Mouse (Mus musculus) testis, adult 2 months (tissue): ENCODE data around the gene Fam20c. TPM values are rescaled to one million over a fixed set of nuclear protein-coding genes. Genes with fewer than 3 reads are reported as not detected.
A peak's percentile ranks its signal among the peaks of the same experiment; 100 is the strongest.

ENCODE experiments used
- H3K27ac ChIP-seq: fragments of 200-500 bp; 2 replicates; pipeline ENCODE4 v1.5.1; 2012; ENCODE audit warnings: low read depth, low read length; ENCODE audit not compliant: control insufficient read depth, insufficient read depth
- H3K27me3 ChIP-seq: fragments of 200-500 bp; 2 replicates; pipeline ENCODE4 v1.6.1; 2012; ENCODE audit warnings: mild to moderate bottlenecking, low read length, moderate library complexity; ENCODE audit not compliant: control insufficient read depth, insufficient read depth
- H3K36me3 ChIP-seq: fragments of 200-500 bp; 2 replicates; pipeline ENCODE4 v1.6.1; 2012; ENCODE audit warnings: mild to moderate bottlenecking, low read length; ENCODE audit not compliant: control insufficient read depth, insufficient read depth
- H3K4me1 ChIP-seq: fragments of 200-500 bp; 2 replicates; pipeline ENCODE4 v1.6.1; 2012; ENCODE audit warnings: low read length; ENCODE audit not compliant: control insufficient read depth, insufficient read depth
- H3K4me3 ChIP-seq: fragments of 200-500 bp; 2 replicates; pipeline ENCODE4 v1.5.1; 2012; ENCODE audit warnings: low read depth, mild to moderate bottlenecking, low read length, moderate library complexity, mixed read lengths; ENCODE audit not compliant: control insufficient read depth
- CTCF ChIP-seq: fragments of 200-500 bp; IDR thresholded peaks from 2 replicates; pipeline ENCODE4 v1.5.1; 2012; ENCODE audit warnings: low read depth, mild to moderate bottlenecking, inconsistent platforms, low read length, moderate library complexity; ENCODE audit not compliant: control insufficient read depth, insufficient read depth, insufficient replicate concordance
- POLR2A ChIP-seq: fragments of 200-500 bp; IDR thresholded peaks from 2 replicates; pipeline ENCODE4 v1.6.1; 2012; ENCODE audit warnings: low read depth, mild to moderate bottlenecking, inconsistent platforms, low read length, moderate library complexity; ENCODE audit not compliant: control insufficient read depth
- polyA plus RNA-seq: library from polyadenylated mRNA; depleted of rRNA; stranded (reverse); fragments of >200 nt; gene quantifications from 2 replicates; pipeline ENCODE4 v1.2.3, GENCODE M21; 2012

Gene Fam20c
- polyA plus RNA-seq, 1 experiment = 1.4 TPM

DNA sequence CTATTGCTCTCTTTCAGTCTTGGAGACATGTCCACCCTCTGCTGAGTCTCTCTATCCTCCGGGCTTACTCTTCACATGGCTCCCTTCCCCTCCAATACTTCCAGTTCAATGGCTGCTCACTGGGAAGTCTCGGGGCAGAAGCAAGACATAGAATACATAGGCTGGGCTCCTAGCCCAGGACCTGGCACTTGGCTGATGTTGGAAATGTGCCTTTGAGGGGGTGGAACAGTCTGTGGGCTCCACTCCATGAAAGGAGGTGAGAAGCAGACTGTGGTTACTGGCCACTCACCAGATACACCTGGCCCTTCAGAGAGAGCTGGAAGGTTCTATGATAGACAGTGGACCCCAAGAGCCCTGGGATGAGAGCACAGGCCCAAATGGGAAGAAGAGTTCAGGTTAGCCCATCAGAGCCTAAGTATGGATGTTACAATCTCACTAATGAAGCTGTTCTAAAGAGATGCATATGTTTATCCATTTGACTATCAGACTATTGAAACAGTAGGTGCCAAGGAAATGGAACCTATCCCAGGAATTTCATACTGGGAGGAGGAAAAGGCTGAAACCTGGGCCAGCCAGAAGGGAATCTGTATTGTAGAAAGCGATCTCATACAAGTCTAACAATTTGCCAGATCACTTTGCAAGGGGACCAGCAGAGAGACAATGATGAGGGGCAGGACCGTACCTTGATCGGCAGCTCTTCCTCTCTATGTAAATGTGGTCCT lies 8.8 kb upstream of the Fam20c start:
- no peak overlapping the region for H3K4me3 ChIP-seq
- H3K36me3 ChIP-seq = no peaks in the 10 kb centered on the region
- H3K27me3 ChIP-seq = no peaks in the 10 kb centered on the region
- no peak overlapping the region for H3K27ac ChIP-seq
- TF ChIP-seq CTCF (no peak), POLR2A (no peak)
- H3K4me1 ChIP-seq = no peaks in the 10 kb centered on the region

DNA sequence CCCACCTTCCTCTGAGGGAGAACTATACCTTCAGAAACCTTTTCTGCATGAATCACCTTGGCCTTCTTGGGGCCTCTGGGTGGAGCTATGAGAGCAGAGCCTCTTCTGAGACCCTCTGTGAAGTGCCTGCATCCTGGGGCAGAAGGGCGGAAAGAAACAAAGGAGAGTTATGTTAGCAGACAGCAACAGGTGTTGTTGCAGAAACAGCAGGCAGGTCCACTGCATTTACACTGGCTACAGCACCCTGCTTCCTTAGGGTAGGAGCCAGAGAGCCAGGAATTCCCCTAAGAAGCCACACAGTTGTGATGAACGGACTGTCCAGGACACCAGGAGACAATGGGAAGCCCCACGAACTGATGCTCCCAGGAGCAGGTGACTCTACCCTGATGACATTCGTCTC lies 1.0 kb upstream of the Fam20c start:
- no peak overlapping the region for H3K27ac ChIP-seq
- TF ChIP-seq CTCF (no peak), POLR2A (no peak)

DNA sequence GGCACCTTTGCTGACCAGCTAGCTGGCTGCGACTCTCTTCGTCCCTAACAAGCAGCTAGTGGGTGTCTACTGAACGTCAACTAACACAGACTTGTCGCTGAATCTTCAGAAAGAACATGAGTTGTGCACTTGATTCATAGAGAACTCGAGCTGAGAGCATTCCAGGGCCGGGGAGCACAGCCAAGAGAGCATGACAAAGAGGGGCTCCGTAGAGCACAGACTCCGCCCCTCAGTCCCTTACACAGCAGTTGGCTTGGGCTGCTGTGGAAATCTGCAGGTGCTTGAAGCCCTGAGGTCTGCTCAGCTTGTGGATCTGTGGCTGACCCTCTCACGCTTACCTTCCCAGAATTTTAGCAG lies 390 bp upstream of the Fam20c start:
- TF ChIP-seq POLR2A (no peak), CTCF (no peak)
- no peaks in the 10 kb centered on the region for H3K36me3 ChIP-seq
- no peak overlapping the region; the same call in 1 of the 2 replicates for H3K4me3 ChIP-seq
- peaks cover 22% of the 10 kb centered on the region for H3K4me1 ChIP-seq
- no peak overlapping the region for H3K27ac ChIP-seq
- no peaks in the 10 kb centered on the region; the same call in 1 of the 2 replicates for H3K27me3 ChIP-seq

More for the DNA sequence above, 1.0 kb upstream of the Fam20c start:
- Histone ChIP-seq H3K36me3 (no peaks in the 10 kb centered on the region), H3K27me3 (no peaks in the 10 kb centered on the region; the same call in 1 of the 2 replicates), H3K4me3 (no peak overlapping the region), H3K4me1 (peaks cover 22% of the 10 kb centered on the region)

DNA sequence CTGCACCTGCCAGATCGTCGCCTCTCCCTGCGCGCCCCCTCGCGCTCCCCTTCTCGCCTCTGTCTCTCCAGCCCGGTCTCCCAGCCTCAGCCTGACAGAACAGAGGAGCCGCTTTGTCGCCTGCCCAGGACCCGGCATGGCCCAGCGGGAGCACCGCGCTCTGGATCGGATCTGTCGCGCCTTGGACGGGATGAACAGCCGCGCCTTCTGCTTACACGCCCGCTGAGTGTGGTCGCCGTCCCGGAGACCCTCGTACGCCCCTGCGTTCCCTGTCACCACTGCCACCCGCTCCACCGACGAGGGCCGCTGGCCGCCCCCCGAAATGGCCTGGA lies 773 bp downstream of the Fam20c start:
- no peak for TF ChIP-seq POLR2A
- no peak for TF ChIP-seq CTCF
- no peaks in the 10 kb centered on the region for H3K36me3 ChIP-seq
- H3K27ac ChIP-seq = no peak overlapping the region
- H3K4me3 ChIP-seq = peak overlapping the region; percentile 81
- no peaks in the 10 kb centered on the region; the same call in 1 of the 2 replicates for H3K27me3 ChIP-seq
- H3K4me1 ChIP-seq = peaks cover 22% of the 10 kb centered on the region

DNA sequence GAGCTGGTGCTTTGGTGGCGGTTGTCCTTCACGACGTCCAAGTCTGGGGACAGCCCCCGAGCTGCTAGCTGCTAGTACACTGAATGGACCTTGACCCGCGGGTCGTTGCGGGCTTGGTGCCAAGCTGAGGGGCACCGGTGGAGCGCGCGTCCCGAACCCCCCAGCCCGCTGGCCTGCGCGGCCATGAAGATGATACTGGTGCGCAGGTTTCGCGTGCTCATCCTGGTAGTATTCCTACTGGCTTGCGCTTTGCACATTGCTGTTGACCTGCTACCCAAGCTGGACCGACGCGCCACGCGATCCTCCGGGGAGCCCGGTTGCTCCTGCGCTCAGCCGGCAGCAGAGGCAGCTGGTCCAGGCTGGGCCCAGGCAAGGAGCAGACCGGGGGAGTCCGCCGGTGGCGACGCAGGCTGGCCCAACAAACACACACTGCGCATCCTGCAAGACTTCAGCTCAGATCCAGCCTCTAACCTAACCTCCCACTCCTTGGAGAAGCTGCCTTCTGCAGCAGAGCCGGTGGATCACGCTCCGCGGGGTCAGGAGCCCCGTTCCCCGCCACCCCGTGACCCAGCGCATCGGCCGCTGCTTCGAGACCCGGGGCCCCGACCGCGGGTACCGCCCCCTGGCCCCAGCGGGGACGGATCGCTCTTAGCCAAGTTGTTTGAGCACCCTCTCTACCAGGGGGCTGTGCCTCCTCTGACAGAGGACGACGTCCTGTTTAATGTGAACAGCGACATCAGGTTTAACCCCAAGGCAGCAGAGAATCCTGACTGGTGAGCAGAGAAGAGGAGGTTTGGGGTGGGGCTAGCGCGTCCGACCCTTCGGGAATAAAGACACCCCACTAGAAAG lies 1.4 kb downstream of the Fam20c start:
- no peaks in the 10 kb centered on the region for H3K36me3 ChIP-seq
- no peaks in the 10 kb centered on the region; the same call in 1 of the 2 replicates for H3K27me3 ChIP-seq

DNA sequence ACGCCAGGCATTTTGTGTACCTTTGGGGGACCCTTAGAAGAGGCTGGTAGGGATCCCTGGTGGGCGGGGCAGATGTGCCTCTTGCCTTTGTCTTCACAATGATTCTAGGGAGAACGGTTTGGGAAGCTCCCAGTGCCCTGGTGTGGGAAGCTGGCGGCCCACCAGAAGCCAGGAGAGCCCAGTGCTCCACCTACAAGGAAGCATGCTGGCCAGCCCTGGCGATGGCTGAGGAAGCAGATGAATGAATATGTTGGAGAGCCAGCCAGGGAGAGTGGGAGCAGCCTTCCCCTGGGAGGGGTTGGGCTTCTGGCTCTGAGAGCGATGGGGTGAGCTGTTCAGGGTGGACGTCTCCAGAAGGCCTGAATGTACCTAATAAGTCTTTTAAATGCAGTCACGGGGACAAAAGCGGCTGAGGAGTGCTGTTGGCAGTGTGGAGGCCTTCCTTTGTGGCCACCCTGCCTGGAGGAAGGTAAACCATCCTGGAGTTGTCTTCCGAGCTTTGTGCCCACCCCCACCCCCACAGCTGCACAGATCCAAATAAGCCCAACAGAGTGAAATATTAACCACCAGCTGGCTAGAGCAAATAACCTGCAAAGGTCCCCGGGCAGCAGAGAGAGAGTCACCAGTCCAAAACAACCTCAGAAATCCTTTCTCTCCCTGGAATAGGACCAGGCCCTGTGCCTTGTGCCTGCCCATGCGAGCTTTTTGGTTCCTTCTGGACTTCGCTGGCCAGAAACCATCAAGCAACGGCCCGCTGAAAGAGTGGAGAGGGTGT lies 2.2 kb downstream of the Fam20c start:
- Histone ChIP-seq H3K27me3 (no peaks in the 10 kb centered on the region; the same call in 1 of the 2 replicates), H3K27ac (no peak overlapping the region), H3K36me3 (no peaks in the 10 kb centered on the region), H3K4me1 (peaks cover 22% of the 10 kb centered on the region), H3K4me3 (no peak overlapping the region)
- no peak for TF ChIP-seq CTCF
- no peak for TF ChIP-seq POLR2A

More for the DNA sequence above, 1.4 kb downstream of the Fam20c start:
- H3K27ac ChIP-seq = no peak overlapping the region
- H3K4me1 ChIP-seq = peaks cover 22% of the 10 kb centered on the region
- TF ChIP-seq POLR2A (no peak), CTCF (no peak)
- peak overlapping the region; percentile 81 for H3K4me3 ChIP-seq

DNA sequence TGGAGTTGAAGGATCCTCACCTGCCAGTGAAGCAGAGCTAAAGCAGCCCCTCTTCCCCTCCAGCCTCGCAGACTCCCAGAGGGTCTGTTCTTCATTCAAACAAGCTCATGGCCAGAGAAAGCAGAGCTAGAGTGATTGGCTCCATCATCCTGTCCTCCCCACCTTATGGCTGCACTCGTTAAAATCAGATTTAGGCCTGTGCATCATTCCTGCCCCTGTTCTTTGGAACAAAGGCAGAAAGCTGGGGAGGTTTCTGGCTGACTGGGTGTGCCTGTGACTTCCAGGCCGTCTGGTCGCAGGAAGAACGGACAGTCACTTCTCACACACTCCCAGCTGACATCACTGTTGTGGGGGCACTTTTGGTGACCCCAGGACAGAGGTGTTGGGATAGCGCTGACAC lies 2.8 kb downstream of the Fam20c start:
- Histone ChIP-seq H3K27me3 (no peaks in the 10 kb centered on the region; the same call in 1 of the 2 replicates), H3K27ac (no peak overlapping the region), H3K36me3 (no peaks in the 10 kb centered on the region), H3K4me1 (peaks cover 22% of the 10 kb centered on the region), H3K4me3 (no peak overlapping the region)
- TF ChIP-seq POLR2A (no peak), CTCF (no peak)
